Mouse (Mus musculus) spleen, adult 12 weeks (tissue): ENCODE results near the gene Map3k15.

ENCODE experiments used
- DNase-seq: peaks from one replicate; pipeline ENCODE4 v3.0.0; 2022; ENCODE audit warnings: low spot score

Map3k15 gene

DNA sequence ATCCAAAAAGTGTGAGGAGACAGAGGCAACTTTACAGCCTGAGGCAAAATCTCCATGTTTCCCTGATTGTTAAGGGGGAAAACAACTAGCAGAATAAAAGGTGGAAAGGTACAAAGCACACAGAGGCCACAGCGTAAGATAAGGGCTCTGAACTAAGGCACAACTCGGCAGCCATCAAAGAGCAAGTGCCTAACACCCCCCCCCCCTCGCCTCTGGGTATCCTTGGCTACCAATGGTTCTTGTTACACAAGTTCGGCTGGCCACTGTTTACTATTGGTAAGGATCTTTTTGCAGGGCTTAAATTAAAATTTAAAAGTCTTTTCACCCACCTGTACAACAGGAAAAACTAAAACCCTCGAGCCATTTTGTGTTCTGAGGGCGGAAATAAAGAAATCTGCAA is 147.5 kb downstream of the Map3k15 start:
- no peak for DNase-seq

DNA sequence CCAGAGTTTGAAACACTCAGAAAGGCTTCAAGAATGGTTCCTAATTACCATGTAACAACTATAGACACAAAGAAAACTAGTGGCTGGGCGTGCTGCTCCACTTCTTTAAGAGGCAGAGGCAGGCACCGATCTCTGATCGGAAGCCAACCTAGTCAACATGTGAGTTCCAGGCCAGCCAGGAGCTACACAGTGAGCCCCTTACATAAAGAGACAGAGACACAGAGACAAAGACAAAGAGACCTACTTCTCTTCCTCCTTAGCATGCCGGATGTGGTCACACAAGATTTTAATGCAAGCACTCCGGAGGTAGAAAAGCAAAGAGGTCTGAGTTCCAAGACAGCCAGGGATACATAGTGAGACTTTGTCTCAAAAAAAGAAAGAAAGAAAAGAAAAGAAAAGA is 147.9 kb downstream of the Map3k15 start:
- no peak for DNase-seq

DNA sequence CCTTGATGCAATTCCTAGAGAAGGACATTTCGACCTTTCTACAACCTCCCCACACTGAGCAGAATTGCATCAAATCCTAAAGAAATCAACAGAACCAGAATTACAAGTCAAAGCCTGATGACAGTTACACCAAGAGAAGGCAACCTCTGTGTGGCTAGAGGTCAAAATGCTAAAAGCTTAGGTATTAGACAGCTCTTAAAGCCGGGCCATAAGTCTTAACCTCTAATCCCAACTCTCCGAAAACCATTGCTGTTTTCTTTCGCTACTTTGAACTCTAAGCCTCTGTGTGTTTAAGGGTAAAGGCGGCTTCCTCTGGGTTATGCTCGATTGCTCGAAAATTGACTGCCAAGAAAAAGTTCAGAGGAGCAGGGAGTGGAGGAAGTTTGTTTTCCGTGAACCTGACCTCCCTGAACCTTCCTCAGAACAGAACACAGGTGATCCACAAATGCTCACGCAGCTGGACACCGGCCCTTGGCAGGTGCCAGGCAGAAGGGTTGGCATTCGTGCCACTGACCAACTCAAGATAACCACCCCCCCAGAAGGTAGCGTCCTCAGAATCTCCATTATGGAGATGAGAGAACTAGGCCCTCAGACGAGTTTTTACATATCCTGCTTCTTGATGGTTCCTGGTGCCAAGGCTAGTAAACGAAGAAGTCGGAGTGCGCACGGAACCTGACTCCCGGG is 149.1 kb downstream of the Map3k15 start:
- DNase-seq = peak; percentile 2

DNA sequence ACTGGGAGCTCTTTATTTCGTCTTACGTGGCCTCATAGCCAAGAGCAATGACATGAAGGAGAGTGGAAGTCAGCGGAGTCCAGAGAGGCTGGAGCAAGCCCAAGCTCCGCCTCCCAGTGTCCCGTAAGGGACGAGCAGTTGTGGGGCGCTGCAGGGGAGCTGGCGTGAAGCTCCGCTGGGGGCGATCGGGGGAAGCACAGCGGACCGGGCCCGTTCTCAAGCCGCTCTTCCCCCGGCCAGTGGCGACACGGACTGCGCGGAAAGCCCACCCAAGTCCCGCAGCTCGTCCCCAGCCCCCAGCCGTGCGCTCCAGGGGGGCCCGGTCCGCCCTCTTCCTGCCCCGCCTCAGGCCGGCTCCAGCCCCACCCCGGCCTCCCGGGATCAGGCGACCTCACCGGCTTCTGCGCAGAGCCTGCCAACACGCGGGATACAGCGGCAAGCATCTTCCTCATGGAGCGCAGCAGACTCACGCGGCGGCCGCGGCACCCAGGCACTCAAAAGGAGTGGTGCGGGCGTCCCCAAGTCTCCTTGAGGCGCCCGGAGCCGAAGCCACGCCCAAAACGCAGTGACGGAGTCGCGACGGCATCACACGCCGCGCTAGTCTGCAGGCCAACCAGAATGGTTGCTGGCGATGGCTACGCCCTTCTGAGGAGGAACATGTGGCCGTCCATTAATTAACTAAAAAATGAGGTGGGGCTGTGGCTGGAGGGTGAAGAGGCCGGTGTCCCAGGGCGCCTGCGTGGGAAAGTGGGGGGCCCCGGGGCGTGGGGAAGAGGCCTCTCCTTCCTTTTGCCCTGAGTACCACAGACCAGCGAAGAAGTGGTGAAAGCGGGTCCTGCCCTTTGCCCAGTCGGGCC is 149.9 kb downstream of the Map3k15 start, which contains the start of gene Pdha1:
Gene Pdha1 (minus strand): TSS at position 553 of the 857 bp plus-strand sequence.
- DNase-seq = peak; percentile 75

DNA sequence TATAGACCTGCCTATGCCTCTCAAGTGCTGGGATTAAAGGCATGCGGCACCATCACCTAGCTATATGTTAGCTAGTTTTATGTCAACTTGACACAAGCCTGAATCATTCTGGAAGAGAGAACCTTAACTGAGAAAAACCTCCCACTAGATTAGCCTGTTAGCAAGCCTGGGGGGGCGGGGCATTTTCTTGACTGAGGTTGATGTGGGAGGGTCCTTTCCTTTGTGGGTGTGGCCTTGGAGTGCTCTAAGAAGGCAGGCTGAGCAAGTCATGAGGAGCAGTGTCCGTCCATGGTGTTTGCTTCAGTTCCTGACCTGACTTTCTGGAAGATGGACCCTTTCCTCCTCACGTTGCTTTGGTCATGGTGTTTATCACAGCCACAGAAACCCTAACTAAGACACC is 158.6 kb downstream of the Map3k15 start:
- no peak for DNase-seq

DNA sequence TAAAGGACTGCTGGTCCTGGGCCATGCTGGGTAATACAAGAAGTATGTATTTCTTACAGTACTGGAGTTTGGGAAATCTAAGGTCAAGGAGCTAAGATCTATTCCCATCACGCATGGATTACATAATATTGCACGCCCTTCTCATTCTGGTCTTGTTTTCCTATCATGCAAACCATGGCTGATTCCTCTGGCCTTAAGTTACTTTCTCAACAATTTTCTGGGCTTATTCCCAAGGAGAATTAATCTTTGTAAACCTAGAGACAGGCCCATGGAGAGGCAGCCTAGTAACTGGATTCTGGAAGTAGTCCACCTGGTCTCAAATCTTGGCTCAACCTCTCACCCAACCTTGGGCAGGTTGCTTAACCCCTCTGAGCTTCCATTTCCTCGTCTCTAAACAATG is 159.2 kb downstream of the Map3k15 start:
- no peak for DNase-seq

DNA sequence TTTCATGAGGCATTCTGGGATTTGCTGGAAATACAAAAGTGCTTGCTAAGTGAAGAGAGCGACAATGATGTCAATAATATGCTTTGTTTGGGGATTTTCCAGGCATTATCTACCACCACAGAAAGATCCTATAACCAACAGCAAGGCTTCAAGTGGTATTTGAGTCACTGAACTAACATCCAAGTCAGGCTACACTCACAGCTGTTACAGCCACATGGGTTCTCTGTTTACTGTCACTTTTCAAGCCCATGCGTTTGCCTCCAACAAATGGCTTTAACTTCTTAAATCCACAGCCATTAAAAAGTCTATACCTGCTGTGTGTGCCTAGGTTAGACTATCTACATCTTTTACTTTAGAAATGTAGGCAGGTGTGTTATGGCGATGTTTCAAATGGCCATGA is 160.6 kb downstream of the Map3k15 start:
- DNase-seq = no peak

DNA sequence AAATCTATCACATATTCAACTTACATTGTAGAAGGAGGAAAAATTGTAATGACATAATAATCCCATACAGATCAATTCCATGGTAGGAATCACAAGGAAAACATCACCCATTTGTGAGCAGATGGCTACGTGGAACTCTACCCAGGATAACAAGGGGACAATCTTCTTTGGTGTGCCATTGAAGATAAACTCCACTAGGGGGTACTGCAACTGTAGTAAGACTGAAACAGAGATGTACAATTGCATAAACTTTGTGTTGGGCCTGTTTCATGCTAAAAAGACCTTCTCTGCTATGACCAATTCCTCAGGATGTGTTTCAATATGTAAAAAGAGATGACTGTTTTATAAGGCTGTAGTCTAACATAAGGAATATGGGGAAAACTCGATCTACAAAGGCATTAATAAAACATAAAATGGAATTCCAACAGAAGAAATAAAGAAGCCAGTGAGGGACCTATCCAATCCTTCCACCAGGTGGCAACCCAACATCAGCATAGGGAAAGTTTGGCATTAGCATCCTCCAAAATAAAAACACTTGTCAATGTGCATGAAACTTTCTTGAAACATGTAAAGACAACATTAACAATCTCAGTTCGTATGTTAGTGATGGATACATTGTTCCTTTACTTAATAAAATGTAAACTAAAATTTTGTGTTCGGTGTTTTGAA is 165.0 kb downstream of the Map3k15 start:
- no peak for DNase-seq

DNA sequence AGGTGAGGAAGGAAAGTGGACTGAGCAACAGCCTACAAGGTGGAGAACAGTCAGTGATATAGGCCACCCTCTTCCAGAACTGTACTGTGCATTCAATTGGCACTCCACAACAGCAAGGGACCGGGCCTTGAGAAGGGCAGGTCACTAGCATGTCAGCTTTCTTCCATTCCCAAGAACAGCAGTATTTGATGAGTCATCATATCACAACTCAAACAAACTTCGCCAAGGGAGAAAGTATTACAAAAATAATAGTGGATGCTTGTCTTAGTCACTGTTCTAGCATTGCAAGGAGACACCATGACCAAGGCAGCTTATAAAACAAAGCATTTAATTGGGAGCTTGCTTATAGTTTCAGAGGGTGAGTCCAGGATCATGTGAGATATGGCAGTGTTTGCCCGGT is 176.0 kb downstream of the Map3k15 start:
- DNase-seq = no peak

DNA sequence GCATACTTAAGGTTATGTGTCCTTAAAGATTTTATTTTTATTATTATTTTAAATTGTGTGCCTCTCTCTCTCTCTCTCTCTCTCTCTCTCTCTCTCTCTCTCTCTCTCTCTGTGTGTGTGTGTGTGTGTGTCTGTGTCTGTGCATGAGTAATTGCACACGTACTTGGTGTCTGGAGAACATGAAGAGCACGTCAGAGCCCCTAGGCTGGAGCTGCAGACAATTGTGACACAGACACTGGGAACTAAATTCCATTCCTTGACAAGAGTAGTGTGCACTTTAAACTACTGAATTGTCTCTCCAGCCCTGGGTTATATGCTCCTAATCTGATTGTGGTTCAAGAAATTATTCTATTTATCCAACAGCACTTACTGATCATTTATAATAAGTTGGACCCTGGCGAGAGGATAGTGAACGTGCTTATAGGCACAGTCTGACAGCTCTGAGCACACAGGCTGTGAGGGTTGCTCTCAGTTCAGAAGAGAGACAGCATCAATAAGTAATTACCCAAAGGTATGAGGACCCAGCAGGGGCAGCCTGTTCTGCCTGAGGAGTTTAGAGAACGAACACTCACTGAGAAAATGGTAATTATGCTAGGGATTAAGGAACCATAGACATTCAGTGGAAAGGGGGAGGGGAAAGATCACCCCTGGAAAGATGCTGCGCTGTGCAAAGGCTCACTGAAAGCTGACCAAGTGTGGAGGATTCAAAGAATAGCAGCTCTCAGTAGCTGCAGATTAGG is 178.2 kb downstream of the Map3k15 start:
- DNase-seq = no peak

DNA sequence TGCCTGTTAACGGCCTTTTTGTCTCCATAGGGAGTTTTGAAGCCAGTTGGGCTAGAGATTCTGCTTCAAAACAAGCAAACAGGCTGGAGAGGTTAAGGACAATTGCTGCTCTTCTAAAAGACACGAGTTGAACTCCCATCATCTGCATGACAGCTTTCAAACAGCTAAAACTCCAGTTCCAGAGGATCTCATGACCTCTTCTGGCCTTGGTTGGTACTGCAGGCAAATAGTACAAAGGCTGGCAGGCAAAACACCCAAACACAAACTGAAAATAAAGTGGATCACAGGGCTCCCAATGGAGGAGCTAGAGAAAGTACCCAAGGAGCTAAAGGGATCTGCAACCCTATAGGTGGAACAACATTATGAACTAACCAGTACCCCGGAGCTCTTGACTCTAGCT is 181.9 kb downstream of the Map3k15 start:
- DNase-seq = peak; percentile 16
